Mouse (Mus musculus) hindbrain, postnatal 0 days (tissue): ENCODE results near the gene Barhl2. TPM values are rescaled to one million over a fixed set of nuclear protein-coding genes. Genes with fewer than 3 reads are reported as not detected.

Experiments
- ATAC-seq: fragments of 200-750 bp; cut with Nextera tagmentation; 2 replicates; pipeline ENCODE4 v1.8.0; 2017; ENCODE audit warnings: mild to moderate bottlenecking, moderate TSS enrichment, moderate library complexity
- DNase-seq: peaks from one replicate; pipeline ENCODE4 v3.0.0-alpha.2; 2015; ENCODE audit warnings: low spot score
- H3K27ac ChIP-seq: fragments of 300-500 bp; sonication (generic); 2 replicates; pipeline ENCODE4 v1.5.1; 2014; ENCODE audit warnings: mild to moderate bottlenecking
- H3K27me3 ChIP-seq: fragments of 300-500 bp; sonication (generic); 2 replicates; pipeline ENCODE4 v1.6.1; 2014; ENCODE audit warnings: low read length, mixed read lengths; ENCODE audit not compliant: insufficient read depth
- H3K36me3 ChIP-seq: fragments of 300-500 bp; sonication (generic); 2 replicates; pipeline ENCODE4 v1.6.1; 2014; ENCODE audit warnings: low read length, mixed read lengths; ENCODE audit not compliant: insufficient read depth
- H3K4me1 ChIP-seq: fragments of 300-500 bp; sonication (generic); 2 replicates; pipeline ENCODE4 v1.6.1; 2014; ENCODE audit warnings: antibody characterized with exemption, low read length, mixed read lengths; ENCODE audit not compliant: insufficient read depth
- H3K4me2 ChIP-seq: fragments of 300-500 bp; sonication (generic); 2 replicates; pipeline ENCODE4 v1.6.1; 2014; ENCODE audit warnings: low read depth, mild to moderate bottlenecking, low read length, moderate library complexity, mixed read lengths
- H3K4me3 ChIP-seq: fragments of 300-500 bp; sonication (generic); 2 replicates; pipeline ENCODE4 v1.5.1; 2014; ENCODE audit warnings: low read length
- H3K9ac ChIP-seq: fragments of 300-500 bp; sonication (generic); replicated peaks from 2 replicates; pipeline ENCODE4 v1.6.1; 2014; ENCODE audit warnings: mild to moderate bottlenecking, low read length, moderate library complexity, mixed read lengths
- H3K9me3 ChIP-seq: fragments of 300-500 bp; sonication (generic); 2 replicates; pipeline ENCODE4 v1.6.1; 2016; ENCODE audit warnings: low read length, mixed read lengths
- CTCF ChIP-seq: IDR thresholded peaks from 2 replicates; pipeline ENCODE4 v1.5.1; 2016; ENCODE audit warnings: antibody characterized with exemption, control low read depth, low read depth
- WGBS: fragments of 180-500 bp; shearing (Covaris S2); extraction: QIAGEN DNeasy Blood & Tissue Kit; methylation state at CpG from one replicate; pipeline ENCODE4 v1.1.7; 2014; 5-methylcytosine and 5-hydroxymethylcytosine counted together
- polyA plus RNA-seq: library from polyadenylated mRNA; unstranded; fragments of >200 nt; fragmentation: Nextera tagmentation; extraction: Ambion mirVana; gene quantifications from 2 replicates; pipeline ENCODE4 v1.2.1, GENCODE M21; 2015
- total RNA-seq: library from RNA; depleted of rRNA; stranded (reverse); fragments of >200 nt; gene quantifications from 2 replicates; pipeline ENCODE4 v1.2.3, GENCODE M21; 2014

Barhl2 gene
- total and polyA plus RNA-seq, 2 experiments from 2014 or later, result 2.1 to 14.9 TPM

- H3K27me3 ChIP-seq, result peaks cover 62% of the 10 kb centered on the region
- no peak for TF ChIP-seq CTCF
- ATAC-seq, result no peak
- DNase-seq, result no peak
- peak overlapping the region; percentile 50; the same call in 1 of the 2 replicates for H3K4me2 ChIP-seq
- H3K36me3 ChIP-seq, result no peaks in the 10 kb centered on the region
- H3K9ac ChIP-seq, result no peak overlapping the region
- WGBS, result 11% methylated on average over 13 of the region's 13 CpGs
- 0 out of 2 replicates have a peak, but pooled peaks cover 3% of the 10 kb centered on the region for H3K4me1 ChIP-seq
- H3K4me3 ChIP-seq, result no peak overlapping the region
- H3K27ac ChIP-seq, result no peak overlapping the region
- H3K9me3 ChIP-seq, result no peaks in the 10 kb centered on the region
Measured at GRCm38 (mm10) chr5:106471235-106472104, 13.5 kb upstream of the Barhl2 start.

- Histone ChIP-seq H3K4me2 (peak overlapping the region; percentile 26; the same call in 1 of the 2 replicates), H3K4me1 (no peaks in the 10 kb centered on the region), H3K9ac (no peak overlapping the region), H3K4me3 (no peak overlapping the region), H3K27ac (no peak overlapping the region), H3K36me3 (no peaks in the 10 kb centered on the region), H3K27me3 (peaks cover 70% of the 10 kb centered on the region), H3K9me3 (no peaks in the 10 kb centered on the region)
- ATAC-seq (no peak), DNase-seq (no peak)
- no peak for TF ChIP-seq CTCF
- 2% methylated on average over 31 of the region's 31 CpGs for WGBS
Measured at GRCm38 (mm10) chr5:106465129-106465790, 7.3 kb upstream of the Barhl2 start.

GRCm38 (mm10) chr5:106464336-106465128, 6.6 kb upstream of the Barhl2 start:
- H3K4me2 ChIP-seq, result peak overlapping the region; percentile 26
- H3K4me1 ChIP-seq, result no peaks in the 10 kb centered on the region
- no peak for TF ChIP-seq CTCF
- no peak overlapping the region for H3K4me3 ChIP-seq
- WGBS, result under 1% methylated on average over 24 of the region's 24 CpGs
- H3K27me3 ChIP-seq, result peaks cover 69% of the 10 kb centered on the region
- ATAC-seq, result no peak
- no peak overlapping the region for H3K9ac ChIP-seq
- no peaks in the 10 kb centered on the region for H3K9me3 ChIP-seq
- no peaks in the 10 kb centered on the region for H3K36me3 ChIP-seq
- no peak overlapping the region for H3K27ac ChIP-seq
- no peak for DNase-seq

- TF ChIP-seq CTCF, result peak; percentile 60
- DNase-seq (peak; percentile 31), ATAC-seq (no peak)
- Histone ChIP-seq H3K4me2 (peak overlapping the region; percentile 16), H3K4me3 (no peak overlapping the region), H3K27ac (no peak overlapping the region), H3K4me1 (no peaks in the 10 kb centered on the region), H3K27me3 (peaks cover 68% of the 10 kb centered on the region), H3K9me3 (no peaks in the 10 kb centered on the region), H3K9ac (no peak overlapping the region), H3K36me3 (no peaks in the 10 kb centered on the region)
- WGBS, result 1% methylated on average over 25 of the region's 25 CpGs
Measured at GRCm38 (mm10) chr5:106463661-106464191, 5.8 kb upstream of the Barhl2 start.

GRCm38 (mm10) chr5:106461913-106462312, 3.9 kb upstream of the Barhl2 start:
- Histone ChIP-seq H3K4me2 (no peak overlapping the region), H3K27me3 (peaks cover 65% of the 10 kb centered on the region), H3K27ac (no peak overlapping the region), H3K4me1 (no peaks in the 10 kb centered on the region), H3K9ac (no peak overlapping the region), H3K36me3 (no peaks in the 10 kb centered on the region), H3K4me3 (no peak overlapping the region), H3K9me3 (no peaks in the 10 kb centered on the region)
- ATAC-seq (no peak), DNase-seq (peak; percentile 70)
- peak; percentile 82 for TF ChIP-seq CTCF
- WGBS, result 0% methylated on average over 4 of the region's 4 CpGs

GRCm38 (mm10) chr5:106461431-106461830, 3.5 kb upstream of the Barhl2 start:
- DNase-seq (no peak), ATAC-seq (no peak)
- Histone ChIP-seq H3K27ac (no peak overlapping the region), H3K4me3 (no peak overlapping the region), H3K36me3 (no peaks in the 10 kb centered on the region), H3K9me3 (no peaks in the 10 kb centered on the region), H3K9ac (no peak overlapping the region), H3K4me2 (no peak overlapping the region), H3K4me1 (no peaks in the 10 kb centered on the region), H3K27me3 (peaks cover 65% of the 10 kb centered on the region)
- WGBS, result 17% methylated on average over 3 of the region's 3 CpGs
- no peak for TF ChIP-seq CTCF
